Mouse (Mus musculus): ENCODE data around the gene Sh2d3c.

Gene Sh2d3c

GRCm38 (mm10) chr2:32720681-32721229 is at the start of gene Sh2d3c:
Sh2d3c (plus strand) TSS chr2:32721055.
- peak; percentile 46 to 63 for DNase-seq (ENCODE audit: low spot score in 2 of 2)

DNA sequence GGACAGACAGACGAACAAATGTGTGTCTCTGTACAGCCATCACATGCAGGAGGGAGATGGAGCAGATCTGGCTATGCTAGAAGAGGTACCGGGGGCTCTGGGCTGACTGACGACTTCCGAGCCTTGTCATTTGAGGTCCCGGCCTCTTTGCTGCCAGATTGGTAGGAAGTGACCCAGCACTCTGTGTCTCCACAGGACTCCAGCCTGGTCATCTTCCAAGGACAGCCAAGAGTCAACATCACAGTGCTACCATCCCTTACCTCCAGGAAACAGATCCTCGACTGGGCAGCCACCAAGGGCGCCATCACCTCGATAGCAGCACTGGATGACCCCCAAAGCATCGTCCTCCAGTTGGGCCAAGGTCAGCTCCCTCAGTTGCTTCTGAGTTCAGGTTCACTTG is 49.7 kb upstream of the Sh2d3c start:
- no peak for DNase-seq (ENCODE audit: low spot score in 2 of 2)

- no peak for DNase-seq (ENCODE audit: low spot score in 2 of 2)
These were observed 48.8 kb upstream of the Sh2d3c start for GRCm38 (mm10) chr2:32671907-32672595.

DNA sequence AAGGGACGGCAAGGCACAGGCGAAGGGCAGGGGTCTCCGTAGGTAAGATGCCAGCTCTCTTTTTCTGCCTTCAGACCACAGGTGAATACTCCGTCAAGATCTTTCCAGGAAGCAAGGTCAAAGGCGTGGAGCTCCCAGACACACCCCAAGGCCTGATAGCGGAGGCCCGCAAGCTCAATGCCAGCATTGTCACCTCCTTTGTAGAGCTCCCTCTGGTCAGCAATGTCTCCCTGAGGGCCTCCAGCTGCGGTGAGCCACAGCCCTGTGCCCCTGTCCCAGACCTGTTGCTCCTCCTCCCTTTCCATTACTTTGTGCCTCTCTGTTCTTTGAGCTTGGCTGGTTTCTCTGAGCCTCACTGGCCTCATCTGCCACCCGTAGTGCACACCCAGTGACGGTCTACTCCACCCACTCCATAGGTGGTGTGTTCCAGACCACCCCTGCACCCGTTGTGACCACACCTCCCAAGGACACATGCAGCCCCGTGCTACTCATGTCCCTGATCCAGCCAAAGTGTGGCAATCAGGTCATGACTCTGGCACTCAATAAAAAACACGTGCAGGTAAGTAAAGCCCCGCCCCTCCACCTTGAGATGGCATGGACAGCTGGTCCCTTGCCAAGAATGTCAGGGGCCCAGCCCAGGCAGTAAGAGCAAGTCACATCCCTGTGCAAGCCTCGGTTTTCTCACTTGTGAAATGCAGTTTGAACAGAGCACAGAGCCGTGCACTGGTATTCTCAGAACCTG is 47.5 kb upstream of the Sh2d3c start:
- DNase-seq (ENCODE audit: low spot score in 2 of 2), result no peak

GRCm38 (mm10) chr2:32676821-32677220 is 44.0 kb upstream of the Sh2d3c start:
- DNase-seq (ENCODE audit: low spot score in 2 of 2), result no peak

DNA sequence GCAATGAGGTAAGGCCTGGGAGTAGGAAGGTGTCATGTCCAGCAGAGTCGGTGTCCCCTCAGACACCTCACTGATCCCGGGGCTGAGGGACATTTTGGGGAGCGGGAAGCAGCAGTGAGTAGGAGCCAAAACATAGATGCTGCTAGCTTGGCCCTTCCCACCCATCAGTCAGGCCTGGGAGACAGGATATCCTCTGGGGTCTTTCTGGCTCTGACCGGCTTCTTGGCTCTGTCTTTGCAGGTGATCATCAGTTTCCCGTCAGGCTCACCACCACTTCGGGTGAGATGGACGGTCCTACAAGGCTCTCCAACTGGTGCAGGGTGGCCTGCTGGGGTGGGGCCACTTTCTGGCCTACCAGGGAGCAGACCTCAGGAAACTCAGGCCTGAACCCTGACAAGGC is 43.2 kb upstream of the Sh2d3c start:
- no peak for DNase-seq (ENCODE audit: low spot score in 2 of 2)

GRCm38 (mm10) chr2:32680051-32680451 is 40.8 kb upstream of the Sh2d3c start:
- DNase-seq (ENCODE audit: low spot score in 2 of 2), result no peak

DNA sequence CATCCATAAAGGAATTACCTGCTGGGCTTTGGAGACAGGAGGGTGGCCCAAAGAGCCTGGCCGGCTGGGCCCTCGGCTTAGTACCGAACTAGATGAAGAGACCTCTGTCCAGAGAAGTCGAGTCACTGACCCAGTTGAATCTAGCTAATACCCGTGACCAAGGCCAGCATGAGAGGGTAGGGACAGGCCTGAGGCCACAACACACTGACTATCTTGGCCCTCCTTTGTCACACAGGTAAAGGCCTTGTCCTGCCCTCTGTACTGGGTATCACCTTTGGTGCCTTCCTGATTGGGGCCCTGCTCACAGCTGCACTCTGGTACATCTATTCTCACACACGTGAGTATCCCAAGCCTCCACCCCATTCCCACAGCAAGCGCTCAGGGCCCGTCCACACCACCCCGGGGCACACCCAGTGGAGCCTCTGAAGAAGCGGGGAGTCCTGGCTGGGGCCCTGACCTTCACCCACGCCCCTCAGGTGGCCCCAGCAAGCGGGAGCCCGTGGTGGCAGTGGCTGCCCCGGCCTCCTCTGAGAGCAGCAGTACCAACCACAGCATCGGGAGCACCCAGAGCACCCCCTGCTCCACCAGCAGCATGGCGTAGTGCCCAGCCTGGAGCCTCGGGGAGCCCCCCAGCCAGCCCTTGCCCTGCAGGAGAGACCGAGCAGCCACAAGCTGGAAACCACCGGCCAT is 39.7 kb upstream of the Sh2d3c start:
- no peak for DNase-seq (ENCODE audit: low spot score in 2 of 2)

DNA sequence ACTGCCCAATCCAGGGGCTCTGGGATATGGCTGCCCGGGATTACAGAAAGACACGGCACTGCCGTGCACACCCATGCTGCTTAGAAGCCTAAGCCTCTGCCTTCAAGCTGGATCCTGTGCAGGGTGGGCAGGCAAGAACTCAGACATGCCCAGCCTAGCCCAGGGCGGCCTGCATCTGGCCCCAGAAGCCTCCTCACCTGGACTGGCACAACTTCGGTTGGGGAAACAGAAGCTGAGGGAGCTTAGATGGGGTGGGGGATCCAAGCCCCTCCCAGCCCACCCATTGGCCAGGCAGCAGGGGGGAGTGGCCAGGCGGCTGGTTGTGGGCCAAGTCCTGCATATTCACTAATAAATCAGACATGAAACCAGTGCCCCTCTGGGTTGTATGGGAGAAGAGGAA is 39.1 kb upstream of the Sh2d3c start:
- no peak for DNase-seq (ENCODE audit: low spot score in 2 of 2)

GRCm38 (mm10) chr2:32682721-32683417 is 38.0 kb upstream of the Sh2d3c start:
- no peak for DNase-seq (ENCODE audit: low spot score in 2 of 2)

- no peak for DNase-seq (ENCODE audit: low spot score in 2 of 2)
These were observed 37.2 kb upstream of the Sh2d3c start for GRCm38 (mm10) chr2:32683701-32684100.

DNA sequence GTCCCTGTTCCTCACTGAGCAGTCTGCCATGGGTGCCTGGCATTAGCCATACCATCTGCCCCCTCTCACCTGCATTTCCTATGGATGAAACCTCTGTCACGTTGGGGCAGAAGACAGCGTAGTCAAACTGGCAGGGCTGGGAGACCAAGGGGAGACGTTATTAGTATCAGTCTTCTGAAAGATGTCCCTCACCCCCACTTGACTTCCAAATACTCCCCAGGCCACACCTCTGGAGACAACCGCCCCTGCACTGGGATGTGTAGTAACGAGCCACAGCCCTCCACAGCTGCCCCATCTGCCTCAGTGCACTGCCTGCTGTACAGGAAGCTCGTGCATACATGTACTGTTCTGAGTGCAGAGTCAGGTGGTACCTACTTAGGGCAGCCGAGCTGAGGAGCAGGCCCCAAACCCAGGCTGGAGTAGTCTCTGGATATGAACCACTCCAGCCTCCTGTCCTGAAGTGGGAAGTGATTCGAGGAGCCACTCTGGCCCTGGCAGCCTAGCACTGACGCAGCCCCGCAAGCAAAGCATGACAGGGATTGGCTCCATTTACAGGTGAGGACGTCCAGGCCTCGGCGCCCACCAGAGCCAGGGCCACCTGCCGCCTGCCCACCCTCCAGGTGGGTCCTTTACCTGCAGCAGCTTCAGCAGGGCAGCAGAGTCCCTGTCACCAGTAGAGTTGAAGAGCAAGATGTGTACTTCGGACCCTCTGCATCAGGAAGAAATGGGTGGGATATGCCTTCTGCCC is 36.0 kb upstream of the Sh2d3c start:
- DNase-seq (ENCODE audit: low spot score in 2 of 2), result no peak

GRCm38 (mm10) chr2:32685807-32686206 is 35.0 kb upstream of the Sh2d3c start:
- DNase-seq (ENCODE audit: low spot score in 2 of 2), result no peak

- DNase-seq (ENCODE audit: low spot score in 2 of 2), result no peak
These were observed 34.2 kb upstream of the Sh2d3c start for GRCm38 (mm10) chr2:32686640-32687039.

DNA sequence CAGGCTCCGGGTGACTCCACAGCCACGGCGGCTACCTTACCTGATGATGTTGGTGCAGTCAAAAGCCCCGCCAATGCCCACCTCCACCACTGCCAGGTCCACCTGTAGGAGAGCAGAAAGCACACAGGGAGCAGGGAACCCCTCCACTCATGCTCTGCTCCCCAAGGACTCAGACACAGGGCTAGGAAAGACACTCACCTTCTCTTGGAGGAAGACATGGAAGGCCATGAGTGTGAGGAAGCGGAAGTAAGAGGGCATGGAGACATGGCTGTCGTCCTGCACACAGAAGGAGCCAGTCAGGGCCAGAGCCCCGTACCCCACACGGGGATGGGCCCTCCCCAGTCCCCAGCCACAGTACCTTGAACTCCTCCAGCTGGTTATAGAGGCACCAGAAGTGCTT is 33.3 kb upstream of the Sh2d3c start:
- DNase-seq (ENCODE audit: low spot score in 2 of 2), result no peak

DNA sequence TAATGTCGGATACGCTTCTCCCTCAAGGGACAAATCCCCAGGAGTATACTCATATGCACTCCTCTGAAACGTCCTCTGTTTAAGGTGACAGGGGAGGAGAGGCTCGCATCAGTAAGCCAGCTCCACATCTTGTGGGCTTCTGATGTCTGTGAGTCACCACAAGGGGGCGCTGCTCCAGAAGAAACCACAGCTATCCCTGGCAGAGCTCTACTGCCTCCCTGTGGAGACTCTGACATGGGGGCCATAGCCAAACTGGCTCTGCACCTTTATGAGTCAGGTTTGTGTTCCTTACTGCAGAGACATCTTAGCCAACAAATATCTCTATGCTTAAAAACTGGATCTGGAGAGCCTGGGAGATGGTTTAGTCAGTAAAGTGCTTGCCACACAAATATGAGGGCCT is 31.4 kb upstream of the Sh2d3c start:
- peak; percentile 83 to 93 for DNase-seq (ENCODE audit: low spot score in 2 of 2)

DNA sequence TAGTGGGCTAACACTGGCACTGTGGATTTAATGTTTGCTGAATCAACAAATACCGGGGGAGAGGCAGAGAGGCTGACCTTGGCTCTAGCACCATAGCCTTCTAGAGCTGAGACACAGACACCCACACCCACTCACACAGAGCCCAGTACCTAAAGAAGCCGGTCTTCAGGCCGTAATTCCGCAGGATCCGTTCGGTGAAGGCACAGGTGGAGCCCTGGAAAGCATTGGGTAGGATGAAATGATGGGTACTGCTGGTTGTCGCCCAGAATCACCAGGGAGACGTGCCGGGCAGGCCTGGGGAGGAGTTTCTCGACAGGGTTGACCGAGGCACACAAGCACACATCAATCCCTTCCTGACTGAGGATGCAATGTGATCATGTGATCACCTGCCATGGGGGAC is 29.8 kb upstream of the Sh2d3c start:
- no peak for DNase-seq (ENCODE audit: low spot score in 2 of 2)

- DNase-seq (ENCODE audit: low spot score in 2 of 2), result no peak
These were observed 28.4 kb upstream of the Sh2d3c start for GRCm38 (mm10) chr2:32692496-32692895.

DNA sequence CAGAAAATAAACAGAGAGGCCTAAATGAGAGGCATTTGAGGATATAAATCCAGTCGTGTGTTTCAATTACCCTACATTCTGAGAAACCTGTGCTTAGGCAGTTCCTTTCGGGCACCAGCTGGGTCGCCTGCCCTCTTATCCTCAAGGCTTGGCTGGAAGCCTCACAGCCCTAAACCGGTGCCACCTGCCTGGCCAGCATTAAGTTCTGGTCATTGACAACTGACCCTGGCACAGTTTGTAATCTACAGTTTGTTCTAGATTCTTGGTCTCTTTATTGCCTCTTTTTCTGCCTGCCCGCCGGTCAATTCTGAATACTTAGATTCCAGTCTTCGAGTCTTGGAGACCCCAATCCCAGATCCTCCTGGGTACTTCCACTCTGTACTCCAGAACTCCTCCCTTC is 27.6 kb upstream of the Sh2d3c start:
- DNase-seq (ENCODE audit: low spot score in 2 of 2), result no peak

DNA sequence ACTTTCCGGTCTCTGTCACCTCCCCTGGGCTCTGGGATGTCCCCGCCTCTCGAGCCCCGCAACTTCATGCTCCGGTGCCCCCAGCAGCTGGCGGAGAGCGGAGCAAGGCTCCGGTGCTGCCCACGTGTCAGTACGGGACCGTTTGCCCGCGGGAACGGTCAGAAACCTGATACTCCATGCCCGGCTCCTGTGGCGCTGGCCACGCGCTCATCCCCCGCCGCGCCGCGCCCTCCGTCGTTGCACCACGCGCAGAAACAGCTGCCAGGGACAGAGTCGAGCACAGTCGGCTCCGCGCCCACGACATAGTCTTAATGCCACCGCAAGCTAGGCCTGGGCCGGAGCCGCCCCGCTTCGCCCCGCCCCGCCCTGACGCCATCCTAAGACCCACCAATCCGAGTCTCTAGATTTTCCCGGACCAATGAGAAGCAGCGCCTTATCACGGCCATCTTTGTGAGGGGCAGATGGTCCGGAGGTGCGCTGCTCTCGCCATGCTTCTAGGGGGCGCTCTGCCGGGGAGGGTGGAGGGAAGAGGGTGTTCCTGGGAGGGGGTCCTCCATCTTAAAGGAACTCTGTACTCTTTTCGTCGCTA is 26.9 kb upstream of the Sh2d3c start:
- peak; percentile 78 to 94 for DNase-seq (ENCODE audit: low spot score in 2 of 2)

DNA sequence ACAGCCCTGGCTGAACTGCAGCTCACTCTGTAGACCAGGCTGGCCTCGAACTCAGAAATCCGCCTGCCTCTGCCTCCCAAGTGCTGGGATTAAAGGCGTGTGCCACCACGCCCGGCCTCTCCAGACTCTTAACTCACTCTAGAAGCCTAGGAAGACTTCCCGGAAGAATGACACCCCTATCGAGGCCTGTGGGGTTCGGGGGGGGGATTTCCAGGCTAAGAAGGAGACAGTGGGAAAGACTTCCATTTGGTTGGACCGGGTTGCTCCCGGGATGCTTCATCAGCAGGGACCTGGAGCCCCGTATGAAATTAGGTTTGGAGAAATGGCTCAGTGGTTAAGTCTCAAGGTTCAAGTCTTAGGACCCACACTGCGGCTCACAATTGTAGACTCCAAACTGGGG is 26.2 kb upstream of the Sh2d3c start:
- DNase-seq (ENCODE audit: low spot score in 2 of 2), result no peak
